Mouse (Mus musculus): Measurements from ENCODE around the gene Ubl3. TPM values are rescaled to one million over a fixed set of nuclear protein-coding genes. Genes with fewer than 3 reads are reported as not detected.
A peak's percentile ranks its signal among the peaks of the same experiment; 100 is the strongest.

Gene Ubl3
- polyA plus RNA-seq, 1 experiment from 2014 or later: 82.9 TPM

DNA sequence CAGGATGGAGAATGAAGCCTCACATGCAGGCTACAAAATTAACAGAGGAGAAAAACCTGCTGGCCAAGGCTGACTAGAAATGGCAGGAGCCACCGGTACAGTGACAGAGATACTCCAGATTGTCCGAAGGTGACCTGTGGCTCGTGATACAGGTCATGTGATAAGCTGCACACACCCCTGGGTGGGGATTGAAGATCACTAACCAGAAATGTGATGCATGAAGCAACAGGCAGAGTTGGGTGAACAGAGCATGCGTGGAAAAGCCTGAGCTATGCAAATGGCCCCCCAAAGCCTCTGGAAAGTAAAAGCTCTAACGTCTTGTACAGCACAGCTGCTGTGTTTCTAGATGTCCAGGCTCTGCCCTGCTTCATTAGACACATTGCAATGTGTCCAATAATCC, 3.9 kb upstream of the Ubl3 start:
- Histone ChIP-seq H3K9ac (no peak overlapping the region), H3K9me3 (no peaks in the 10 kb centered on the region), H3K36me3 (no peaks in the 10 kb centered on the region), H3K27ac (no peak overlapping the region), H3K4me2 (replicated peaks) (no peak overlapping the region), H3K4me1 (replicated peaks) (no peaks in the 10 kb centered on the region), H3K27me3 (replicated peaks) (no peaks in the 10 kb centered on the region), H3K4me3 (replicated peaks) (no peak overlapping the region)
- WGBS: 66% methylated on average over 5 of the region's 5 CpGs
- ATAC-seq: no peak

DNA sequence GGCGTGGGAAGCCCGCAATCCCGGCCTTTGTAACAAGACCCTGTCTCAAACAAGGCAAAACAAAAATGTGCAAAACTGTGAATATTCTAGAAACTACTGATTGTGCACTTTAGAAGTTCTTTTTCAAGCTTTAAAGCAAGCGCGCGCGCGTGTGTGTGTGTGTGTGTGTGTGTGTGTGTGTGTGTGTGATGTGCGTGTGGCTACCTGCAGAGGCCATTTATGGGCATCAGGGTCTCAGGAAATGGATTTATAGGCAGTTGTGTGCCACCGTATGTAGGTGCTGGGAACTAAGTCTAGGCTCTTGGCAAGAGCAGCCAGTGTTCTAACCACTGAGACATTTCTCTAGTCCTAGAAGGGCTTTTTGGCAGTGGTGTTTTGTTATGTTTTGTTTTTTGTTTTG, 2.6 kb upstream of the Ubl3 start:
- H3K36me3 ChIP-seq: no peaks in the 10 kb centered on the region
- H3K9me3 ChIP-seq: no peaks in the 10 kb centered on the region
- ATAC-seq: no peak
- H3K27ac ChIP-seq: no peak overlapping the region
- no peak overlapping the region for H3K4me3 ChIP-seq (replicated peaks)
- H3K4me1 ChIP-seq (replicated peaks): 0 out of 2 replicates have a peak, but pooled peaks cover under 1% of the 10 kb centered on the region
- no peaks in the 10 kb centered on the region for H3K27me3 ChIP-seq (replicated peaks)
- no peak overlapping the region for H3K4me2 ChIP-seq (replicated peaks)
- WGBS: 83% methylated on average over 10 of the region's 10 CpGs
- H3K9ac ChIP-seq: no peak overlapping the region

DNA sequence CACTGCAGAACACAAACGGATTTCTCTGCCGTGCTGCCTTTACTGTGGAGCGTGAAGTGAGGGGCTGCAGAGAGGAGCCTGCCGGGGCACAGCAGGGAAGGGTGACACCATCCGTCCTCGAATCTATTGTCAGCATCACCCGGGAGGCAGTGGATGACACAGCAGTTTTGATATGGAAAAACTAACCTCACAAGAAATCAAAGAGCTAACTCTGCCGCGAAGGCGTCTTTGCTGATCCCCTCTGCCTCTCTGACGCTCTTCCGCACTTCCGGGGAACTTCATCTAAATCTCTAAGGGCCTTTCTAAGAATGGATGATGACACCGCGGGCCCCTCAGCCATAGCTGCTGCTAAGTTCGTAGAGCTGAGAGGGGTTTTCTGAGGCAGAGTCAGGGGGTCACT, 2.1 kb upstream of the Ubl3 start:
- ATAC-seq: no peak
- Histone ChIP-seq H3K36me3 (no peaks in the 10 kb centered on the region), H3K27me3 (replicated peaks) (no peaks in the 10 kb centered on the region), H3K9ac (no peak overlapping the region), H3K27ac (no peak overlapping the region), H3K9me3 (no peaks in the 10 kb centered on the region), H3K4me2 (replicated peaks) (peak overlapping the region; percentile 20; the same call in 1 of the 2 replicates), H3K4me3 (replicated peaks) (no peak overlapping the region), H3K4me1 (replicated peaks) (0 out of 2 replicates have a peak, but pooled peaks cover 4% of the 10 kb centered on the region)
- WGBS: 17% methylated on average over 16 of the region's 16 CpGs

DNA sequence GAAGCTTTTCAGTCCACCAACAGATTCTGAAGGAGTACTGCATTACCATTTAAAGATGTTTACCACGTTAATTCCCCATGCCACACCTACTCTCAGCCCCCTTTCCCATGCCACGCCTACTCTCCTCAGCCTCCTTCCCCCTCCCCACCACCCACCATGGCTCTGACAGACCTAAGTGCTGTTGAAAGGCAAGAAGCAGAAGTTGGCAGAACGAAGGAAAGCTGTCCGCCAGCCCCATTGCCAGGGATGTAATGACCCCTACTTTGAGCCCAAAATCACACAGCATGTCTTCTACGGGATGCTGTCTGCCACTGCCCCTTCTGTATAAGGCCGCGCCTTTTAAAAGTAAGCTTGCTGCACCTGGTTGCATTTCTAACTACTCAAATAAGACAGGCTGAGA, 1.7 kb upstream of the Ubl3 start:
- Histone ChIP-seq H3K27me3 (replicated peaks) (no peaks in the 10 kb centered on the region), H3K27ac (no peak overlapping the region), H3K9me3 (no peaks in the 10 kb centered on the region), H3K4me2 (replicated peaks) (peak overlapping the region; percentile 20; the same call in 1 of the 2 replicates), H3K4me1 (replicated peaks) (0 out of 2 replicates have a peak, but pooled peaks cover 6% of the 10 kb centered on the region), H3K4me3 (replicated peaks) (no peak overlapping the region), H3K36me3 (no peaks in the 10 kb centered on the region), H3K9ac (no peak overlapping the region)
- 49% methylated on average over 7 of the region's 7 CpGs for WGBS
- ATAC-seq: no peak

- no peak overlapping the region for H3K4me2 ChIP-seq (replicated peaks)
- no peak overlapping the region for H3K27ac ChIP-seq
- H3K9ac ChIP-seq: no peak overlapping the region
- WGBS: 52% methylated on average over 14 of the region's 14 CpGs
- H3K4me1 ChIP-seq (replicated peaks): 0 out of 2 replicates have a peak, but pooled peaks cover 6% of the 10 kb centered on the region
- no peaks in the 10 kb centered on the region for H3K27me3 ChIP-seq (replicated peaks)
- H3K4me3 ChIP-seq (replicated peaks): no peak overlapping the region
- H3K9me3 ChIP-seq: no peaks in the 10 kb centered on the region
- no peak for ATAC-seq
- H3K36me3 ChIP-seq: no peaks in the 10 kb centered on the region
Measured at GRCm38 (mm10) chr5:148553723-148554122, 1.1 kb upstream of the Ubl3 start.

DNA sequence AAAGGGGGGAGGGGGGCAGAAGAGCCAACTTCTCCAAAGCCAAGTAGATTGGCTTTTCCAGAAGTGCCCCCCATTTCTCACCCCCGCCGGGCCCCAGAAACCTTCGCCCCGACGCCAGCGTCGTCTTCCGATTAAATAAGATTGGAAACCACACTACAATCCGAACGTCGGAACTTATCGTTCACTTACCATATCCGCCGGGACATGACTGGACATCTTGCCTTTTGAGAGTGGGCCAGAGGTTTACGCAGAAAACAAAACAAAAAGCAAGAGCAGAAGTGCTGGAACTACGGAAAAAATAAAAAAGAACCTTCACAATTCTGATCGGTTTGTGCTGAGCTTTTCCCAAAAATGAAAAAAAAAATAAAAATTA, 839 bp downstream of the Ubl3 start:
- no peaks in the 10 kb centered on the region for H3K27me3 ChIP-seq (replicated peaks)
- no peaks in the 10 kb centered on the region for H3K9me3 ChIP-seq
- H3K9ac ChIP-seq: peak overlapping the region; percentile 87
- peak overlapping the region; percentile 75 for H3K4me3 ChIP-seq (replicated peaks)
- H3K27ac ChIP-seq: peak overlapping the region; percentile 96
- no peak for ATAC-seq
- H3K36me3 ChIP-seq: no peaks in the 10 kb centered on the region
- peaks cover 19% of the 10 kb centered on the region for H3K4me1 ChIP-seq (replicated peaks)
- H3K4me2 ChIP-seq (replicated peaks): peak overlapping the region; percentile 64
- under 1% methylated on average over 17 of the region's 17 CpGs for WGBS

DNA sequence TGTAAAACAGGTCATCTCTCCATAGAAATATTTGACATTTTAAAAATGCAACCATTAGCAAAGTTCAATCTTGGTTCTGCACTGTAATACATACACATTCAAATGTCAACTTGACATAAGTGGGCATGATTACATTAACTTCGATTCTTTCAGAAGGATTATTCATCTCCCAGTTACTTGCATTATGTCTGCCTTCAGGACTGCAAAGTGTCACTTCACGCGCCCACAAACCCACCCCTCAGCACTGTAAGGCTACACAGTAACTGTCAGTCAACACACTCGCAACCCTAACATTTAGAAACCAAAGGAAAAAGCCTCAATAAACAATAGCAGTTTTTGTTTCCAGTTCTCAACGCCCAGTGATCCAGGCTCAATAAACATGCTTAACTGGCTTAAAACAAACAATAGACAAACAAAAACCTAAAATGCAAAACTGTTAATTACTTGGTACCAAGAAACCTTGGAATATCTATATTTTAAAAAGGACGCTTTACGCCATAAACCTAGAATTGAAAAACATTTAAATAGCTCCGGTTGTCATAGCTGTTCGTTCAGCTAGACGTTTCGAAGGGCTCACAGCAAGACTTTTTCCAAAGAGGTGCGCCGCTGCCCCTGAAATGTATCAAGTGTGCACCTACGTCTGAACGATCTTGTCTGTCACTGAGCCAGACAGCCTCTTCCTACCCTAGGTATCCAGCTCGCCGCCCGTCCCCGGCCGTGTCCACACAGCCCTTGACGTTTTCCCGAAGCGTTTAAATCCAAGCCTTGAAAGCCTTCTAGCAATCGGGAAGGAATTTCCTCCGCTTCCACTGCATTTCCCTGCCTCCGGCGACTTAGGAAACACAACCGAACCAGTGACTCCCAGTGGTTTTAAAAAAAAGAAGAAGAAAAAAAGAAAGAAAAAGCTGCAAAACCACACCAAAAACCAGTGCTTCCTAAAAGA, 1.5 kb downstream of the Ubl3 start:
- WGBS: under 1% methylated on average over 28 of the region's 28 CpGs
- no peak for ATAC-seq
- Histone ChIP-seq H3K27me3 (replicated peaks) (no peaks in the 10 kb centered on the region), H3K4me2 (replicated peaks) (peak overlapping the region; percentile 64), H3K9me3 (no peaks in the 10 kb centered on the region), H3K36me3 (no peaks in the 10 kb centered on the region), H3K27ac (peak overlapping the region; percentile 96), H3K4me1 (replicated peaks) (peaks cover 19% of the 10 kb centered on the region), H3K4me3 (replicated peaks) (peak overlapping the region; percentile 75), H3K9ac (peak overlapping the region; percentile 87)

DNA sequence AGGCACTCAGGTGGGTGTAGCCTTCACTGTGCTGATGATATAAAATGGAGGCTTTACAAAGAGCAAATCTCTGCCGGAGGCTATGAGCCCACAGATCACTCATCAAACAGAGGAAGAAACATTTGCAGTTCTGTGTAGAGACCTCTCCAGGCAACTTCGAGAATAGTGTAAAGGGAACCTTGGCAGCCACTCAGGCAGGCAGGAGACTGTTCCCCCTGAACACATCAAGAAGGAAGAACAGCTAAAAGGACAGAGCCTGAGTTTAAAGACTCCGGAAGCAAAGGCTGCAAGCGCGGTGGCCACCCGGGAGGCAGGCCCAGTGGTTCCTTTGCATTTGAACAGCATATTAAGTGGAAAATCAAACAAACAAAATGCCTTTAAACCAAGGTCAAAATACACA, 2.2 kb downstream of the Ubl3 start:
- Histone ChIP-seq H3K9me3 (no peaks in the 10 kb centered on the region), H3K27me3 (replicated peaks) (no peaks in the 10 kb centered on the region), H3K4me3 (replicated peaks) (peak overlapping the region; percentile 75), H3K9ac (peak overlapping the region; percentile 36), H3K27ac (no peak overlapping the region), H3K4me2 (replicated peaks) (peak overlapping the region; percentile 64), H3K4me1 (replicated peaks) (peaks cover 19% of the 10 kb centered on the region), H3K36me3 (no peaks in the 10 kb centered on the region)
- WGBS: 3% methylated on average over 6 of the region's 6 CpGs
- ATAC-seq: no peak

GRCm38 (mm10) chr5:148549307-148549706, 3.3 kb downstream of the Ubl3 start:
- WGBS: 45% methylated on average over 4 of the region's 4 CpGs
- Histone ChIP-seq H3K4me1 (replicated peaks) (peaks cover 19% of the 10 kb centered on the region), H3K27me3 (replicated peaks) (no peaks in the 10 kb centered on the region), H3K9me3 (no peaks in the 10 kb centered on the region), H3K4me3 (replicated peaks) (no peak overlapping the region), H3K36me3 (no peaks in the 10 kb centered on the region), H3K9ac (no peak overlapping the region), H3K4me2 (replicated peaks) (no peak overlapping the region), H3K27ac (no peak overlapping the region)
- ATAC-seq: no peak

DNA sequence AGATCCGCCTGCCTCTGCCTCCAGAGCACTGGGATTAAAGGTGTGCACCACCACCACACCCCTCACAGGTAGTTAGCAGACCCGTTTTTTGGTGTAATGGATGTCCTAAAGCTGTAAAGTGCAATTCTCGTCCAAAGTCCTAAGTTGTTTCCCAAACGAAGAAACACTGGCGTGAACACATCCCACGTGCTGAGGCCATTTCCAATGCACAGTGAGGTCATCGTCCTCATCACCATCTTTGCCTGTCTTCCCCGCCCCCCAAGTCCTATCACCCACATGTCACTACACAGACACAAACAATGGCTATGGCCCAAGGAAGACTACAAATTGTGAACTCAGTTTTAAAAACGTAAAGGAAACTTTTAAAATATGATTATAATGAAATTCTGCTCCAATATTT, 4.0 kb downstream of the Ubl3 start:
- peaks cover 19% of the 10 kb centered on the region for H3K4me1 ChIP-seq (replicated peaks)
- 55% methylated on average over 9 of the region's 9 CpGs for WGBS
- no peak overlapping the region for H3K9ac ChIP-seq
- no peak overlapping the region for H3K4me3 ChIP-seq (replicated peaks)
- no peak for ATAC-seq
- H3K4me2 ChIP-seq (replicated peaks): no peak overlapping the region; the same call in 1 of the 2 replicates
- H3K9me3 ChIP-seq: no peaks in the 10 kb centered on the region
- H3K27ac ChIP-seq: peak overlapping the region; percentile 51
- no peaks in the 10 kb centered on the region for H3K36me3 ChIP-seq
- H3K27me3 ChIP-seq (replicated peaks): no peaks in the 10 kb centered on the region

GRCm38 (mm10) chr5:148547870-148548456, 4.6 kb downstream of the Ubl3 start:
- Histone ChIP-seq H3K27ac (peak overlapping the region; percentile 51), H3K36me3 (no peaks in the 10 kb centered on the region), H3K27me3 (replicated peaks) (no peaks in the 10 kb centered on the region), H3K4me1 (replicated peaks) (peaks cover 19% of the 10 kb centered on the region), H3K4me3 (replicated peaks) (no peak overlapping the region), H3K9ac (no peak overlapping the region), H3K9me3 (no peaks in the 10 kb centered on the region), H3K4me2 (replicated peaks) (peak overlapping the region; percentile 39)
- ATAC-seq: no peak
- WGBS: 29% methylated on average over 10 of the region's 10 CpGs

GRCm38 (mm10) chr5:148546970-148547369, 5.6 kb downstream of the Ubl3 start:
- ATAC-seq: no peak
- Histone ChIP-seq H3K36me3 (no peaks in the 10 kb centered on the region), H3K4me3 (replicated peaks) (no peak overlapping the region), H3K4me1 (replicated peaks) (peaks cover 27% of the 10 kb centered on the region), H3K4me2 (replicated peaks) (no peak overlapping the region), H3K9me3 (no peaks in the 10 kb centered on the region), H3K27ac (no peak overlapping the region), H3K9ac (no peak overlapping the region), H3K27me3 (replicated peaks) (no peaks in the 10 kb centered on the region)
- WGBS: 54% methylated on average over 2 of the region's 2 CpGs

Data from intestine, embryonic 15.5 days (tissue).